Mouse (Mus musculus) heart, embryonic 16.5 days (tissue): ENCODE data around the gene B3glct. TPM values are rescaled to one million over a fixed set of nuclear protein-coding genes. Genes with fewer than 3 reads are reported as not detected.
A peak's percentile ranks its signal among the peaks of the same experiment; 100 is the strongest.

Source experiments
- ATAC-seq: fragments of 200-750 bp; cut with Nextera tagmentation; replicated peaks from 2 replicates; pipeline ENCODE4 v1.8.0; 2017; ENCODE audit warnings: moderate number of reproducible peaks; ENCODE audit not compliant: insufficient read depth, low FRiP score; ENCODE audit errors: extremely low read depth
- H3K27ac ChIP-seq: fragments of 300-500 bp; sonication (generic); 2 replicates; pipeline ENCODE4 v1.5.1; 2014; ENCODE audit warnings: mild to moderate bottlenecking, low read length, control low read depth, moderate library complexity
- H3K27me3 ChIP-seq: fragments of 300-500 bp; sonication (generic); 2 replicates; pipeline ENCODE4 v1.6.1; 2014; ENCODE audit warnings: low read length, mixed read lengths; ENCODE audit not compliant: control insufficient read depth, insufficient read depth
- H3K36me3 ChIP-seq: fragments of 300-500 bp; sonication (generic); 2 replicates; pipeline ENCODE4 v1.6.1; 2014; ENCODE audit not compliant: control insufficient read depth, insufficient read depth
- H3K4me1 ChIP-seq: fragments of 300-500 bp; sonication (generic); 2 replicates; pipeline ENCODE4 v1.6.1; 2014; ENCODE audit warnings: low read length, mixed read lengths; ENCODE audit not compliant: control insufficient read depth, insufficient read depth
- H3K4me2 ChIP-seq: fragments of 300-500 bp; sonication (generic); 2 replicates; pipeline ENCODE4 v1.6.1; 2014; ENCODE audit warnings: low read depth, mild to moderate bottlenecking, control low read depth, low read length
- H3K4me3 ChIP-seq: fragments of 300-500 bp; sonication (generic); 2 replicates; pipeline ENCODE4 v1.5.1; 2014; ENCODE audit warnings: mild to moderate bottlenecking, control low read depth, low read length
- H3K9ac ChIP-seq: fragments of 300-500 bp; sonication (generic); 2 replicates; pipeline ENCODE4 v1.6.1; 2014; ENCODE audit warnings: low read length, control low read depth
- H3K9me3 ChIP-seq: fragments of 300-500 bp; sonication (generic); replicated peaks from 2 replicates; pipeline ENCODE4 v1.6.1; 2016; ENCODE audit warnings: low read length; ENCODE audit not compliant: control insufficient read depth
- WGBS: fragments of 180-500 bp; shearing (Covaris S2); extraction: QIAGEN DNeasy Blood & Tissue Kit; methylation state at CpG from one replicate; pipeline ENCODE4 v1.1.7; 2014; 5-methylcytosine and 5-hydroxymethylcytosine counted together
- polyA plus RNA-seq: library from polyadenylated mRNA; unstranded; fragments of >200 nt; fragmentation: Nextera tagmentation; extraction: Ambion mirVana; gene quantifications from 2 replicates; pipeline ENCODE4 v1.2.1, GENCODE M21; 2015

Gene B3glct
- polyA plus RNA-seq, 1 experiment from 2014 or later = 7.4 TPM

GRCm38 (mm10) chr5:149647367-149648115, 30.5 kb upstream of the B3glct start:
- H3K27me3 ChIP-seq = no peaks in the 10 kb centered on the region
- H3K4me1 ChIP-seq = peaks cover 8% of the 10 kb centered on the region; the same call in 1 of the 2 replicates
- 65% methylated on average over 8 of the region's 8 CpGs for WGBS
- no peak overlapping the region for H3K4me3 ChIP-seq
- H3K36me3 ChIP-seq = no peaks in the 10 kb centered on the region
- no peaks in the 10 kb centered on the region for H3K9me3 ChIP-seq
- no peak overlapping the region for H3K4me2 ChIP-seq
- no peak overlapping the region for H3K27ac ChIP-seq
- no peak overlapping the region for H3K9ac ChIP-seq
- ATAC-seq = no peak

DNA sequence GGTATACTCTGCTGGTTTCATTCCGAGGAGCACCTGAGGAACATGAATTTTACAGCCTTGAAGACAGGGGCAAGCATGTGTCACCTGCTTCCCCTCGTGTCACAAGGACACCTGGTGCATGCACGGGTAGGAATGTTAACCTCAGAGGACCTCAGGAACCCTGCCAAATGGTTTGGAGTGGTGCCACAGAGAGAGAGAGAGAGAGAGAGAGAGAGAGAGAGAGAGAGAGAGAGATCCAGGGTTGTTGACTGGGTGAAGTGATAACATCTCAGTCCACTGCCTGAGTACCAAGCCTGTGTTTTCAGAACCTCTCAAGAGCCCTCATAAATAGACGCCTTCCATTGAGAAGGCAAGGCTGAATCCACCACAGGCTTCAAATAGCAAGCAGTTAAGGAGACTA, 29.8 kb upstream of the B3glct start:
- Histone ChIP-seq H3K4me2 (no peak overlapping the region), H3K9me3 (no peaks in the 10 kb centered on the region), H3K4me3 (no peak overlapping the region), H3K9ac (no peak overlapping the region), H3K4me1 (peaks cover 8% of the 10 kb centered on the region; the same call in 1 of the 2 replicates), H3K36me3 (no peaks in the 10 kb centered on the region), H3K27me3 (no peaks in the 10 kb centered on the region), H3K27ac (no peak overlapping the region)
- 27% methylated on average over 4 of the region's 4 CpGs for WGBS
- ATAC-seq = peak; percentile 49

- no peak overlapping the region for H3K4me2 ChIP-seq
- H3K9me3 ChIP-seq = no peaks in the 10 kb centered on the region
- H3K9ac ChIP-seq = no peak overlapping the region
- H3K27ac ChIP-seq = no peak overlapping the region
- peaks cover 8% of the 10 kb centered on the region; the same call in 1 of the 2 replicates for H3K4me1 ChIP-seq
- WGBS = 41% methylated on average over 6 of the region's 6 CpGs
- no peak for ATAC-seq
- H3K27me3 ChIP-seq = no peaks in the 10 kb centered on the region
- no peak overlapping the region for H3K4me3 ChIP-seq
- no peaks in the 10 kb centered on the region for H3K36me3 ChIP-seq
Measured at GRCm38 (mm10) chr5:149648895-149649406, 29.1 kb upstream of the B3glct start.

DNA sequence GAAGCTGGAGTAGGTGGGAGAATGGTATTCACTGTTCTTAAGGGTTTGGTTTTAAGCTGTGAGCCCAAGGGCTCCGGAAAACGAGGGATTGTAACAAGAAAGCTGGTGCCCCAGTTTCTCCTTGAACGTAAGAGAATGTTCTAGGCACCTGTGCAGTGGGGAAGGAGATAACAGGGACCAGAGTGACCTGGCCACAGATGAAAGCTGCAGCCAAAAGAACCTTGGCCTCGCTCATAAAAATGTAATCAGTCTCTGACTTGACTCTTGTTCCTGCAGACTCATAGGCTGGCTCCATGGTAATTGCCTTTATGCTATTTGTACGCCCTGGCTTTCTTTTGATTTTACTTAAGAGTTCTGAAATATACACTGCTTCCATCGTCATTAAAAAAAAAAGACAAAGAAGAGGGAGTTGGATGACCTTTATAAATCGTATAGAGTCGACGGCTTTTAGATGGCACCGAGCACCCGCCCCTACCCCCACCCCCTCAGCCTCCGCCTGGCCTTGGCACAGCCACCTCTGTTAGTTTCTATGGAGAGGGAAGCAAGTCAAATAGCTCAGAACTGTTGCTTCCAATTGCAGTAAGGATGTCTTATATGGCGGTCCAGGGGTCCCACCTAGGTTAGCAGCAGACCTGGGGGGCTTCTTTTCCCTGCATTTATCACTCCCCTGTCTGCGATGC, 28.4 kb upstream of the B3glct start:
- ATAC-seq = no peak
- no peaks in the 10 kb centered on the region for H3K9me3 ChIP-seq
- no peak overlapping the region for H3K27ac ChIP-seq

GRCm38 (mm10) chr5:149650179-149650553, 27.9 kb upstream of the B3glct start:
- H3K36me3 ChIP-seq = no peaks in the 10 kb centered on the region
- H3K27me3 ChIP-seq = no peaks in the 10 kb centered on the region
- H3K9me3 ChIP-seq = no peaks in the 10 kb centered on the region
- no peak overlapping the region for H3K9ac ChIP-seq
- no peak overlapping the region for H3K4me2 ChIP-seq
- ATAC-seq = no peak
- no peak overlapping the region for H3K4me3 ChIP-seq
- H3K27ac ChIP-seq = no peak overlapping the region
- WGBS = 43% methylated on average over 4 of the region's 4 CpGs
- peaks cover 8% of the 10 kb centered on the region; the same call in 1 of the 2 replicates for H3K4me1 ChIP-seq

More for the DNA sequence above, 28.4 kb upstream of the B3glct start:
- no peak overlapping the region for H3K4me2 ChIP-seq
- H3K9ac ChIP-seq = no peak overlapping the region
- no peak overlapping the region for H3K4me3 ChIP-seq
- WGBS = 73% methylated on average over 14 of the region's 14 CpGs
- H3K4me1 ChIP-seq = peaks cover 8% of the 10 kb centered on the region; the same call in 1 of the 2 replicates
- H3K36me3 ChIP-seq = no peaks in the 10 kb centered on the region
- H3K27me3 ChIP-seq = no peaks in the 10 kb centered on the region

DNA sequence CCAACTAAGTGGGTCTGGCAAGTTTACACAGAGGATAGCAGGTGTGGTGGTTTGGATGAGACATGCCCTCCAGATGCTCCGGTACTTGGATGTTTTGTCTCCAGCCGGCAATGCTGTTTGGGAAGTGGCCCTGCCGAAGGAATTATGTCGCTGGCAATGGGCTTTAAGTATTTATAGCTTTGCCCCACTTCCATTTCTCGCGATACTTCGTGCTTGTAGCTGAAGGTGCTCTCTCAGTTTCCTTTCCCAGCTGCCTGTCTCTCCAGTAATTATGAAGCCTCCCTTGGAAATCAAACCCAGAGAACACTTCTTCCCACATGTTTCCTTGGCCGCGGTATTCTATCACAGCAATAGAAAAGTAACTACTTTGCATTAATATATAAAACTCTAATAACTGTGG, 22.4 kb upstream of the B3glct start:
- Histone ChIP-seq H3K4me1 (no peaks in the 10 kb centered on the region), H3K4me3 (no peak overlapping the region), H3K36me3 (no peaks in the 10 kb centered on the region), H3K4me2 (no peak overlapping the region), H3K27me3 (no peaks in the 10 kb centered on the region), H3K9ac (no peak overlapping the region), H3K9me3 (no peaks in the 10 kb centered on the region), H3K27ac (no peak overlapping the region)
- no peak for ATAC-seq
- 80% methylated on average over 9 of the region's 9 CpGs for WGBS

GRCm38 (mm10) chr5:149658022-149658421, 20.0 kb upstream of the B3glct start:
- H3K27ac ChIP-seq = no peak overlapping the region
- 51% methylated on average over 3 of the region's 3 CpGs for WGBS
- no peak overlapping the region for H3K4me3 ChIP-seq
- H3K9ac ChIP-seq = no peak overlapping the region
- no peak overlapping the region for H3K4me2 ChIP-seq
- H3K4me1 ChIP-seq = no peaks in the 10 kb centered on the region
- H3K27me3 ChIP-seq = no peaks in the 10 kb centered on the region
- no peaks in the 10 kb centered on the region for H3K36me3 ChIP-seq
- H3K9me3 ChIP-seq = no peaks in the 10 kb centered on the region
- no peak for ATAC-seq

GRCm38 (mm10) chr5:149658741-149659413, 19.2 kb upstream of the B3glct start:
- Histone ChIP-seq H3K9ac (no peak overlapping the region), H3K4me1 (no peaks in the 10 kb centered on the region), H3K4me3 (no peak overlapping the region), H3K4me2 (no peak overlapping the region), H3K9me3 (no peaks in the 10 kb centered on the region), H3K27ac (no peak overlapping the region), H3K27me3 (no peaks in the 10 kb centered on the region), H3K36me3 (no peaks in the 10 kb centered on the region)
- ATAC-seq = no peak
- WGBS = 69% methylated on average over 9 of the region's 9 CpGs

GRCm38 (mm10) chr5:149659414-149659780, 18.6 kb upstream of the B3glct start:
- Histone ChIP-seq H3K27me3 (no peaks in the 10 kb centered on the region), H3K9ac (no peak overlapping the region), H3K27ac (no peak overlapping the region), H3K4me1 (no peaks in the 10 kb centered on the region), H3K4me2 (no peak overlapping the region), H3K36me3 (no peaks in the 10 kb centered on the region), H3K9me3 (no peaks in the 10 kb centered on the region), H3K4me3 (no peak overlapping the region)
- no peak for ATAC-seq
- 48% methylated on average over 9 of the region's 9 CpGs for WGBS
